Mouse (Mus musculus): ENCODE data around the gene Dbt. TPM values are rescaled to one million over a fixed set of nuclear protein-coding genes. Genes with fewer than 3 reads are reported as not detected.

Gene Dbt
- 10 to 100 TPM; 24.3 to 36.4 (median 29.5) TPM for total RNA-seq (2022)

- peak; percentile 81 to 86 for DNase-seq (ENCODE audit: low spot score in 2 of 2)
Measured at GRCm38 (mm10) chr3:116512904-116513716, at the start of gene Dbt. TSS of gene Dbt (plus strand) at chr3:116513070.

DNA sequence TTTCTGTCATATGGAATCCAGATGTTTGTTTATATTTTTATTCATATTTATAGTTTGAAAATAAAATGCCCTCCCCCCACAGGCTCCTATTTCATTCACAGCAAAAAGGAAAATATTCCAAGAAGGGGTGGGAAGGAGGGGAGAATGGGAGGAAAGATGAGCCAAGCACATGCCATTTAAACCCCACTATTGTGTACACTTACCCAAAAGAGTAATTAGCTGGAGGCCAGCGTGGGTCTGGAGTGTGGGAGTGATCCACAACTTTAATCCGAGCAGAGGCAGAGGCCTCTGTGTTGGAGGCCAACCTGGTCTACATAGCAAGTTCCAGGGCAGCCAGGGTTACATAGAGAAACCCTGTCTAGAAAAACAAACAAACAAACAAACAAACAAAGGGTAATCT lies 48.6 kb upstream of the Dbt start:
- no peak for DNase-seq (ENCODE audit: low spot score in 2 of 2)

DNA sequence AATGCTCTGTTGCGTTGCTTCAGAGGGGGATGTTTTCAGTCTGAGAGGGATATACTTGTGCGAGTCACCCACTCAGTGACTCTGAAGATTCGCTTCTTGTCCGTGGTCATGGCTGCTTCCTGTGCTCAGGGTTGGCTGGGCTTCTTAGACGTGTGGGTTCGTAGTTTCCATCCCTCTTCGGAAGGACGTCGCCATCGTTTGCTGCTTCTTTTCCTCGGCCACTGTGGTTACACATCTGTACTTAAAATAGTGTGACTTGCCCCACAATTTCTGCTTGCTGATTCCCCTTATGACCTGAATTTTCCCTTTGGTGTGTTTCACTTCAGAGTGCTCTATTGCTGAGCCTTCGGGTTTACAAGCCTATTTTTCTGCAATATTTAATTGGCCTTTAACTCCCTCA lies 47.2 kb upstream of the Dbt start:
- DNase-seq (ENCODE audit: low spot score in 2 of 2): no peak

GRCm38 (mm10) chr3:116474602-116475001 lies 38.3 kb upstream of the Dbt start:
- no peak for DNase-seq (ENCODE audit: low spot score in 2 of 2)

DNA sequence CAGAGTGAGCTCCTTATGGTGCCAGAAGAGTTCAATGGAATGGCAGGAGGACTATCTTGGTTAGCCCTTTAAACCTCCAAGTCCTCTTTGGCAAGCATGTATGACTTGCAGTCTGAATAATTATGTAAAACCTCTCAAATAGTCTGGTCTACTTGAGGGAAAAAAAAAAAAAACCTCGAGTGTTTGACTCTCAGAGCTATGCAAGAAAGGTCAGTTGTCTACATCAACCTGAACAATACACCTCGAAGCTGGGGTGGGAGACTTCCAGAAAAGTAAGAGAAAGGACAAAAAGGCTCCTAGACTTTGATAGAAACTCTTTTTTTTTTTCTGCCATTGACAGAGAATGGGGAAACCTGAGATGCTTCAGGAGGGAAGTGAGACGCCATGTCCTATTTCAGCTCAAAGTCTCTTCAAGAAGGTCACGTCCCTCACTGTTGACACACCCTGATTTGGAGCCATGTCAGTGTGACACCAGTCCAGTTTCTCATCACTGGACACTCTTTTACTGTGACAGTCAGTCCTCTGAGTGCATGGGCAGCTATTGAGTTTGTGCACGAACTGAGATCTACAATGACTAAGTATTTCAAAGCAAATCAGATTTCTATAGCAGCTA lies 36.1 kb upstream of the Dbt start:
- no peak for DNase-seq (ENCODE audit: low spot score in 2 of 2)

DNA sequence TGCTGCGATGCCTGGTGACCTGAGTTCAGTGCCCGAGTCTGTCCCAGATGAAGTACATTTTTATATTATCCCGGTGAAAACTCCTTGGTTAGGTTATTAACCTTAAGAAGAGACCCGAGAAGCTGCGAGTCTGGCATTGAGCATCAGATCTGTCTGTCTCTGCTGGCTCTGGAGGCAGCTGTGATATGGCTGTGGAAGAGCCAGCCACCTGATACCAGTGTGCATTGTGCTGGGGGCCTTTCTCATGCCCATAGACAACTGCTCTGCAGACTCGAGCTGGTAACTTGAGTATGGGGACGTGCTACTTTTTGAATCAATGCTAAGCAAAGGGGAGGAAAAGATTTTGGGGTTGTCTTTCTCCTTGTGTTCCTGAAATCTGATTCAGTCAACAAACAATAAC lies 35.5 kb upstream of the Dbt start:
- no peak for DNase-seq (ENCODE audit: low spot score in 2 of 2)

- no peak for DNase-seq (ENCODE audit: low spot score in 2 of 2)
Measured at GRCm38 (mm10) chr3:116480119-116480518, 32.8 kb upstream of the Dbt start.

GRCm38 (mm10) chr3:116480937-116481336 lies 31.9 kb upstream of the Dbt start:
- no peak for DNase-seq (ENCODE audit: low spot score in 2 of 2)

- no peak for DNase-seq (ENCODE audit: low spot score in 2 of 2)
Measured at GRCm38 (mm10) chr3:116482724-116483123, 30.1 kb upstream of the Dbt start.

DNA sequence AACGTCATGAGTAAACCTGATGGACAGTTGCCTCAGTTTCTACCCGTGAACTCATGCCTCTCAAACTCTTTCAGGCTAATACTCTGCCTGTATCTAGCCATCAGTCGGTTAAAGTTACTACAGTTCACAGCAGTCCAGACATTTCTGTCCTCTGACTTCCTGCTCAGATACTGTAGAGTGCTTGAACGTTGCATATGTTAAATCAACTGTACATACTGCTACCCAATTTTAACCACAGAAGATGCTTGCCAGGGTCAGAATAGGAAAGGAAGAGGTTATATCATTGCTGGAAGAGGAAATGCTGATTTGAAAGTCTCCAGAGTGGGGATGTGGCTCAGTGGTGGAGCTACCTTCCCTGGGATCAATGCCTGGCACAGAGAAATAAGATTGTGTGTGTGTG lies 29.6 kb upstream of the Dbt start:
- no peak for DNase-seq (ENCODE audit: low spot score in 2 of 2)

GRCm38 (mm10) chr3:116490920-116491319 lies 21.9 kb upstream of the Dbt start:
- no peak for DNase-seq (ENCODE audit: low spot score in 2 of 2)

GRCm38 (mm10) chr3:116491923-116492454 lies 20.9 kb upstream of the Dbt start:
- DNase-seq (ENCODE audit: low spot score in 2 of 2): no peak

GRCm38 (mm10) chr3:116493658-116494057 lies 19.2 kb upstream of the Dbt start:
- DNase-seq (ENCODE audit: low spot score in 2 of 2): no peak

DNA sequence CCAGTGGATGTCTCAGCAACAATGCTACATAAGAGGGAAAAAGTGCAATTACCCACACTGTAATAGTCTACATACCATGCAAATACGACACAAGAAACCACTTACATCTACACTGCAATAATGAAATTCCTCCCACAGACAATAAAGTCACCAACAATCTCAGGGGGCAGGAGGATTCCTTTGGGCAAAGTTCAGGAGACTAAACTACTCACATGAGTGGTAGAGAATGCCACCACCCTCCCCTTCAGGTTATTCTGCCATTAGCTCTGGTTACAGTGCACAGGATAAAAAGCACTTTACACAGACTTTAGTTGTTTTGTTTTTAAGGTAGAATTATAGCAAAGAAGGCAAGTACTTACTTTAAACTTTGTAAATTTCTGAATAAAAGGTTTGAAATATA lies 17.2 kb upstream of the Dbt start:
- DNase-seq (ENCODE audit: low spot score in 2 of 2): no peak

GRCm38 (mm10) chr3:116507772-116508351 lies 5.0 kb upstream of the Dbt start, which contains the start of gene Rtca:
TSS of gene Rtca (minus strand) at chr3:116508208.
- DNase-seq (ENCODE audit: low spot score in 2 of 2): peak; percentile 97 to 98

GRCm38 (mm10) chr3:116512151-116512903 lies 543 bp upstream of the Dbt start:
- DNase-seq (ENCODE audit: low spot score in 2 of 2): peak in 1 of 2 experiments; percentile 36

GRCm38 (mm10) chr3:116520141-116520761 lies 7.4 kb downstream of the Dbt start:
- DNase-seq (ENCODE audit: low spot score in 2 of 2): no peak

DNA sequence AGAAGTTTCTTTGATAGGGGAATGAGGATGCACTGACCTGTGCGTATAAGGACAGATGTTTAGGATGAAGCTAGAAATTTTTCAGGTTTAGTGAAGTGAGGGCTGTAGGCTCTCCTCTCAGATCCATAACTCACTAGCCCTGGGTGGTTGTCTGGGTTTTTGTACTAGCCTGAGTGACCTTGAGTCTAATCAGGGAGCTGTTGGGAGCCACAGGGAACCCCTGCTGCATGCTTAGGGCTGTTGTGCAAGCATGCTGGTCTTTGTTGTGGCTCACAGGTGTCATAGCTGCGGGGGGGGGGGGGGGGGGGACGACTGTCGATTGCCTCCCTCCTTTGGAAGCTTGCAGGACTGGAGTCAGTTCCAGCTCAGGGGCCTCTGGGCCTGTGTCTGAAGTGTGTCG lies 16.9 kb downstream of the Dbt start:
- DNase-seq (ENCODE audit: low spot score in 2 of 2): no peak

- no peak for DNase-seq (ENCODE audit: low spot score in 2 of 2)
Measured at GRCm38 (mm10) chr3:116530826-116531225, 18.0 kb downstream of the Dbt start.

DNA sequence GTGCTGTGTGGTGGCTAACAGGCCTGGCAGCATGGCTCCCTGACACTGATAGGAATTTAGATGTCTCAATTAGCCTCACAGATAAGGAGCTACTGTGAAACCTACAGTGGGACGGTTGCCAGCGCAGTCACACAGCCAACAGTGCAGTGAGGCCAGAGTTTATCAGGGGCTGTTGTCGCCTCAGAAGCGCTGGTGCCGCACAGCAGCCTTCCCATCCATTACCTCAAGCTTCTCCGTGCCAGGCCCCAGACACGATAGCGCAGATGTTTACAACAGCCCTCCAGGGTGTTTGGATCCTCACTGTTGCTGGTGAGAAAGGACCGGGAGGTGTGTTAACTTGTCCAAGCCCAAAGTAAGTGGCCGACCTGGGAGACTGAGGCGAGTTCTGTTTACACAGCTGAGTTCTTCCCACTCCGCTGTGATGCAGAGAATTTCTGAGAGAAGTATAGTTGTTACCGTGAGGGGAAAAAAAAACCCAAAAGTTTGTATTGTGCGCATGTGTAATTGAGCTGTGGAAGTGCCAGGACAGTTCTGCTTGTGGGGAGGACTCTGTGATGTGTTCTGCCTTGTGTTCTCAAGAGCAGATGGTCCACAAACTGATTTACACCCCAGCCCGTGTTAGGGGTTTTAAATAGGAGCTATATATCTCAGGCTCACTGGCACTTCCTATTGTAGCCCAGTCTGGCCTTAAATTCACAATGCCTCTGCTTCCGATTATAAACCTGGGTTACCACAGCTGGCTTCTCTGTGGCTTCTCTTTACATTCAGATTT lies 23.7 kb downstream of the Dbt start:
- no peak for DNase-seq (ENCODE audit: low spot score in 2 of 2)

Measured in gastrocnemius, adult 8-10 months (tissue).